Mouse (Mus musculus) regulatory T cell (primary cell): Measurements from ENCODE around the gene Sik2.

Experiments used
- in situ Hi-C: fragments of 300-600 bp; cut with MboI, MseI; formaldehyde crosslinking; loops from one replicate; pipeline ENCODE4 v1.15.1; 2025; ENCODE audit warnings: high pct_unique_total_duplicates

The Sik2 gene

DNA sequence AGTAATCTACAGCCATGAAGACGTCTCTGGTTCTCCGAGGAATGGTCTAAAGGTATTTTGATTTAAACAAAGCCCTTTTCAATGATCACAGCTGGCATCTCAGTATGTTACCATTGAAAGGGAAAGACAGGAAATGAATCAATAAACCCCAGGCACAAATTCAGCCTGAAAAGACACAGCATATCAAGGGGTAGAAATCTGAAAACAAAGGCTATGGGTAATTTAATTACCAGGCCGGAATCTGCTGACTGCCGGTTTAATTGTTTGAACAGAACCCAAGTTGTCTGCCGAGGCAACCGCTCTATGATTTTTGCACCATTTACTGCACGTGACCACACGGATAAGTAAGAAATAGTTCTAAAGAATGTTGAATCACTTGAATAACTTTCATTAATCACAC is 22.8 kb downstream of the Sik2 start:
- in situ Hi-C loops, result no loop called here

DNA sequence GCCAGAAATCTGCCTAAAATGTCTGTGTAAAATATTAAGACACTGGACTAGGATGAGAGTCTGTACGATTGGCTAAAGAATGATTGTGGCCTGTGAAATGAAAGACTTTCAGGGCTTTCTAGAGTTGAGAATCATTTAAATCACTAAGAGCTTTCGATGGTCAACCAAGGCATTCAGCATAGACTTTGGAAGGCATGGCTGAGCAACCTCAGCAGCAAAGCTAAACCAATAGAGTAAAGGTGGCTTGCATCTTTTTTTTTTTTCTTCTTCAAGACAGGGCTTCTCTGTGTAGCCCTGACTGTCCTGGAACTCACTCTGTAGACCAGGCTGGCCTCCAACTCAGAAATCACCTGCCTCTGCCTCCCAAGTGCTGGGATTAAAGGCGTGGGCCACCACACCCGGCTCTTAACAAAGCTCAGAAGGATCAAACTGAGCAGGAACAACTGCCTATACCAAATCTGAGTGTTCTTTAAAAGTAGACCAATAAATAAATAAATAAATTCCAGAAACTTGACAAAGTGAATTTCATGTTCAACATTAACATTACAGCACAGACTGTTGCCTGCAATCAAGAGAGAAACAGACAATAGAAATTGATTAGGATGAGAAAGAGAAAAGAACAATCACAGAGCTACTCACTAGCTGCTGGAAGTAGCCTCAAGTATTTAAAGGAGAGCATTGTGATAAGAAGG is 27.2 kb downstream of the Sik2 start:
- in situ Hi-C loops, result no loop called here

DNA sequence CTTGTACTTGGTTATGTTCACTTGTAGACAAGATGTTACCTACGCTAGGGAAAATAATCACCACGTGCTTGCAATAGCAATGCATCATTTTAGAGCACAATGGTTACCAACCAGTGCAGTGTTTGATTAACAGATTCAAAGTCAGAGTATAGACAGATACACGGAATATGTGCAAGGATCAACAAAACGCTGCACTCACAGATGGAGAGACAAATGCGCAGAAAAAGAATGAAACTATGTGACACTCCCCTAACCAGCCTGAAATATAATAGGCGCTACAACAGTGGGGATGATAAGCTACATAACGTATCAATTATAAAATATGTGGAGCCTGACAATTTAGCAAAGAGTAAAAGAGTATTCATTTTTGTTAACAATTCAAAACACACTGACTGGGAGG is 34.2 kb downstream of the Sik2 start:
- in situ Hi-C loops, result loop anchor here (5.0 kb wide), 1 partner anchor 87 kb away; no protein-coding TSS in a partner anchor

DNA sequence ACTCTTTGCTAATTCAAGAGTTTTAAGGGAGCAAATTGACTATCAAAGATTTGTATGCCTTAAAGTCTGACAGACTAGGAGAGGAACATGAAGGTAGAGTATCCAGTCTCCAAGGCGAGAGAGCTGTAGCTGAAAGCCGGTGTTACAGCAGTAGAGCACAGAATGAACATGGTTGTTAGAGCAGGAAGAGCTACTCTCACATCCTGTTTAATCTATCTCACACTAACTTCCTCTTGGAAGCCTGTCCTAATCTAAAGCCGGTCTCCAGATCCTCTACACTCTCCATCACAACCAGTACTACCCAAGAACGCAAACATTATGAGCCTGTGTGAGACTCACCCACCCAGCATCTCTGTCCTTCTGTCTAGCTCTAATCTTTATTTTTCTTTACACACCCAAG is 38.5 kb downstream of the Sik2 start:
- in situ Hi-C loops, result no loop called here

DNA sequence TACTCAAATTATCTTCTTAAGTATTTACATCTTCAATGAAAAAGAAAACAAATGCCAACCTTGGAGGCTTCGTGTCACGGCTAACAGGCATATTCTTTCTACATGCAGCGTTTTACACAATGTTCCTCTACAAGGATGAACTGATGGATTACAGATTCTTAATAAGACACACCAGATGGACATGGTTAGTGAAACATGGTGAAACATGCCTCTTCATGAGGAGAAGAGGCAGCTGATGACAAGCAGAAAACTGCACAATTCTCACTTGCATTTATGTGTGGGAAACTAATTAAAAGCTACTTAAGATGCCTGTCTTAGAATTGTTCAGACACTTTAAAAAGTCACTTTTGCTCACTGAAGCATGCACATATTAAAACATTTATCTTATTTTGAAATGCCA is 39.6 kb downstream of the Sik2 start:
- in situ Hi-C loops, result no loop called here

DNA sequence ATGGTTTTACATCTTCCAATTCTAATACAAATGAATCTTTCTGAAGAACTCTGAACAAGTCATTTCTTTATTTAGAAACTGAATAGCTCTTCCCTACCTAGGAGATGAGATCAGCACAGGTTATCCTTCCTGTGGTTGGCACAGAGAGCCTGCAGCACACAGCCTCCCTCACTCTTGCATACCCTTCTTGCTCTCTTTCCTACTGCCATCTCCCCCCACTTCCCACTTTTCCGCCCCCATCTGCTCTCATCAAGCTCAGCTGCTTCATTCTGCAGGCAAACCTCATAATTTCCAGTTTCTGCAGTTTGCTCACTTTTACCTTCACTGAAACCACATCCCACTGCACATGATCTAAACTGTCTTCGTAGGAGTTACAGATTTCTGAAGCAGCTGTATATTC is 42.6 kb downstream of the Sik2 start:
- in situ Hi-C loops, result no loop called here

DNA sequence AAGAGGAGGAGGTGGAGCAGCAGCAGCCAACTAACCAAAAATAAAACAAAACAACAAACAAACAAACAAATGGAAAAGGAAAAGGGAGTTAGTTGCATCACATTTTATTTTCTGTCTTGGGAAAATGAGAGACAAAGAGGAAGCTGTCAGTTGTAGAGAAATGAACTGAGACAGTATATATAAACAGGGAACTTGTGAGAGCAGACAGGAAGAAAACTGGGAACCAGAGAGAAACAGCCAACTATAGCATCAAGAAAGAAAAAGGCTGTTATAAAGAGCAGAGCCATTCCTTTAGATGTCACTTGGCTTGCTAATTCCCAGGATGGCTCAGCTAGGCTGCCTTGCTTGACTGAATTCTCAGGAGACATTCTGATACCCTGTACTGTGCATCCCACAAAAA is 43.5 kb downstream of the Sik2 start:
- in situ Hi-C loops, result no loop called here

DNA sequence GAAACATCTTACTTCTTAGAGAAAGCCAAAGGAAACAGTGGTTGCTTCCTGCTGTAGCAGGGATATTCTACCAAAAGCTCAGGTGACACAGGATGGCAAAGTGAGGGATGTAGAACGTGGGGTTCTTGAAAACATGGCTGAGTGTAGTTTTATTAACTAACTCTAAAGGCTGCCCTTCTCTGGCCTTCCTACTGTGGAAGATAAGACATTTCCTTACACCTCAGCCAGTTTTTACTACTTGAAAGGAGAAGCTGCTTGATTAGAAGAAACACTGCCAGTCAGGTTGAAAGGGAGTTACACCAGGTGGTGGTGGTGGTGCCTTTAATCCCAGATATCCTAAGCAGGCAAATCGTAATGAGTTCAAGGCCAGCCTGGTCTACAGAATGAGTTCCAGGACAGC is 44.0 kb downstream of the Sik2 start:
- in situ Hi-C loops, result no loop called here

DNA sequence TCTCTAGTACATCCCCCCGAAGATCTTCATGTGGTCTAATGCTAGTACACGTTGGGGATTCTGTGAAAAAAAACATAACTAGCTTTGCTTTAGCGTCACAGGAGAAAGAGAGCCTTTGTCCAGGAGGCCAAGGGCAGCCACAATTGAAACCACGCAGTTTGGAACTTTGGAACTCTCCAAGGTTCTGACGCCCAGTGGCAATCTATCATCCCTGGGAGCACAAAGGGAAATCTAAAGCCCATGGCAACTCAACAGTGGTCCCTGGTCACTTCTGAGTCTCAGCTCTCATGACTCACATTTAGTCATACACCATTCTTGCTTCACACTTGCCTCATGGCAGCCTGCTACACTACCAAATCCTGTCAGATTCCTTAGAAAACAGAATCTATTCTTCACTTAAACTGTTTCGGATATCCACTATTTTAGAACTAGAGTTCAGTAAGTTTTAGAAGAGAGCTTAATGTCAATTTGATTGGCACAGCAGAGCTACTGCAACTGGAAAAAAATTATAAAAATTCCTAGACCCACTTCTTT is 50.9 kb downstream of the Sik2 start:
- in situ Hi-C loops, result no loop called here

DNA sequence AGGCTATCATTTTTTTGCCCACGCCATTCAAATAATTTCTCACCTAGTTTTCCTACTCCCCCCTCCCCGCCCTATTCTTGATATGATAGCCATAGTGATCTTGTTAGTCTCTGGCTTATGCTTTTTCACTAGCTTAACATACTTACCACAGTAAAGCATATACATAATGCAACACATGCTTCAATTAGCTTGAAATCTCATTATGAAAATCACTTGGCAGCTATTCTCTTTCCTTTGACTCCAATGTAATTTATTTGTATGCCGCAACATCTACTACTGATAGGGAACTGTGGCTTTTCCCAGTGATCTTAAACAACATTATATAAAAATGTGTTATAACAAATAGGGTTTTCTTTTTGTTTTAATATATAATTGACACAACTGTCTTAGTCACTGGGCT is 53.7 kb downstream of the Sik2 start:
- in situ Hi-C loops, result no loop called here

DNA sequence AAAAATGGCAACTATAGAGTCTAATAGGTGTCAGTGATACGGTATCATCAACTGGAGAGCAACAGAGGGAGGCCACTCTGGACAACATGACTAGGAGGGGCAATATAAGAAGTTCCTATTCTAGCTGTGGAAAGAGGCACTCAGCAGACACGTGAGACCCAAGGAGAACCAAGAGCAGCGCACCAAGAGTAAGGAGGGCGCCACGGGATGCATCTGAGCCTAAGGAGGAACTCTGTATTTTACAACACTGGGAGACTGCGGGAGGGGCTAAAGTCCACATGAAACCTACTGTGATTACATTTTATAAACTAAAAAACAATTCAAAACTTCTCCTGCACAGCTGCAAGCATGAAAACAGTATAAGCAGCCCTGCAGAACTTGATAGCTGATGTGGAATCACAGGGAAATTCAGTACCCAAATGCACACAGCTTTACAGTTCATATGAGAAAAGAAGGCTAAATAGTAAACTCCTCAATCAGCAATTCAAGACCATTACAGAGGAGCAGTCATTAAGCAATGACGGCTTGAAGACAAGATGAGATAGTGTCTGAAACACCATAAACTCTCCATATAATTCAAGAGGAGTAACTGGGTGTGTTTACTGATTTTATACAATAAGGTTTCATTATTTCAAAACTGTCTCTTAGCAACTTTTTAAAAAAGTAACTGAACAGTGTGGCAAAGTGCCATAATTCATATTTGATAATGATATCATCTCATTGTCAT is 60.6 kb downstream of the Sik2 start:
- in situ Hi-C loops, result no loop called here

DNA sequence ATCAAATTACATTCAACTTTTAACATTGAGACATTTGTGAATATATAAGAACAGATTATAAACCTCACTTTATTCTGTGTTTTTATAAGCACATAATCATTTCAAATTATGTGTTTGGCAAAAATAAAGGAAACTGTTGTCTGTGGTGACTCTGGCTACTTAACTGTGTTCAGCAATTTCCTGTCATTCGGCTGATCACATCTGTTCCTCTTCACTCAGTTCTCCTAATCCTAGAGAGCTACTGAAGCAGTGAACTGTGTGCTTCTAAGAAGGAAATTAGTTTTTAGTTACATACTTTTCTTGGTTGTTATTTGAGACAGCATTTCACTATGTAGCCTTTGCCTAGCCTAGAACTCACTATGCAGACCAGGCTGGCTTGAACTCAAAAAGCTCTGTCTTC is 62.5 kb downstream of the Sik2 start:
- in situ Hi-C loops, result no loop called here

DNA sequence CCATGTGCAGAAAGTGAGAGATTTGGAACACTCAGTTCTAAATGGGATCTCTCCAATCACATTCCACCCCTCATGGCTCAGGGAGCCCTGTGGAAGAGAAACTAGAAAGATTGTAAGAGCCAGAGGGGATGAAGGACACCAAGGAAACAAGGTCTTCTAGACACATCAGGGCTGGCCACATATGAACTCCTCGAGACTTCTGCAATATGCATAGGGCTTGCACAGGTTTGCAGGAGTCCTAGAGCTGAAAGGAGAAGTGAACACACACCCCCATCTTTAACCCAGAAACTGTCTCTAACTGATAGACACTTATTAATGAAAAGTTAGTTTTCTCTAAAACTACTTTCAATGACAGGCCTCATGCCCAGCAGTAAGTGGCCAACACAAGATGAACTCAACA is 64.0 kb downstream of the Sik2 start:
- in situ Hi-C loops, result no loop called here

DNA sequence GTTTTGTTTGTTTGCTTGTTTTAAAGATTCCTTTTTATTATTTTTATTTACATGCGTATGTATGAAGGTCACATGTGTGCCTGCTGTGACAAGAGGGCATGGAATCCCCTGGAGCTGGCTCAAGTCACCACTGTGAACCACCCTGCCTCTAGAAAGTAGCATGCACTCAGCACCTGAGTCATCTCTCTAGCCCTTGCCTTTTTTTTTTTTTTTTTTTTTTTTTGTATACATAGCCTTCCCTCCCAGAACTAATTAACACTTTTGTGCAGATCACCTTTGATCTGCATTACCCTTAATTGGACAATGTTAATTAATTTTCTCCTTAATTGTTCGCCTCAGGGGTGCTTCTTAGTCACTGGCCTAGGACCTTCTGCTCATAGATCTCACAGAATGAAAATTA is 66.2 kb downstream of the Sik2 start:
- in situ Hi-C loops, result no loop called here

DNA sequence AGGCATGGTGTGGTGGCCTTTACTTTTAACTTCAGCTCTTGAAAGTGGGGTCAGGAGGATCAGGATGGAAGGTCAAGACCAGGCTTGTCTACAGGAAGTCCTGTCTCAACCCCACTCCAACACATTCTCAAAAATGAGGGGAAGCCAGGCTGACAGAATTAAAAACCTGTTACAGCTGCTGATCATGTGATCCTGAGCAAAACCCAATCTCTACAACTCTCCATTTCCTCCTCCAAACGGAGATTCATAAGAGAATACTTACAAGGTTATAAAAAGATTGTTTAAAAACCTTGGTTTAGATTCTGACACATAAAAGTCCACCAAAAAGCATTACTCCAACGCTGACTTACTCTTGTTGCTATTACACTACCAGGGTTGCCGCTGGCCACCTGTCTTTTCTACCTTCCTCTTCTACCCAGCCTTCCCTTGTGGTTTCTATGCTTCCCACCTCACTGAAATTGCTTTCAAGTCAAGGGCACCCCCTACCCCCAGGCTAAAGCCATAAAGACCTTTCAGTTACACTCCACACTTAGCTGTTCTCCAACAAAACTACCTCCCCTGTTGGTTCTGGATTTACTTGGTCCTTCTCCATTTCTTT is 67.0 kb downstream of the Sik2 start:
- in situ Hi-C loops, result no loop called here

DNA sequence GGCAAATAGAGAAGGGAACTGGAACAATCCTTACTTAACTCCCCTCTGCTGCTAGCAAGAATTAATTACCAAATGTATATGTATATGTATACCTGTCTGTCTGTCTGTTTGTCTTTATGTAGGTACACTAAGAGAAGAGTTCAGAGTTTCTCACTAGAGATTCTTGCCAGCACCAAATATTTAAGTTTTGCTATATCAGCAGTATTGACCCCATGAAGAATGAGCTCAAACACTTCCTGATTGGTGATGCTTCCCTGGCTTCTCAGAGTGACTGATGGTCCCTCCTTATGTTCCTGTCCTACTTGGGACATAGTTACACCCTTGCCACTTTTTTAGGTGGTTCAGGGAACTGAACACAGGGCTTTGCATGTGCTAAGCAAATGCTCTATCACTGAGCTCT is 78.9 kb downstream of the Sik2 start:
- in situ Hi-C loops, result no loop called here

DNA sequence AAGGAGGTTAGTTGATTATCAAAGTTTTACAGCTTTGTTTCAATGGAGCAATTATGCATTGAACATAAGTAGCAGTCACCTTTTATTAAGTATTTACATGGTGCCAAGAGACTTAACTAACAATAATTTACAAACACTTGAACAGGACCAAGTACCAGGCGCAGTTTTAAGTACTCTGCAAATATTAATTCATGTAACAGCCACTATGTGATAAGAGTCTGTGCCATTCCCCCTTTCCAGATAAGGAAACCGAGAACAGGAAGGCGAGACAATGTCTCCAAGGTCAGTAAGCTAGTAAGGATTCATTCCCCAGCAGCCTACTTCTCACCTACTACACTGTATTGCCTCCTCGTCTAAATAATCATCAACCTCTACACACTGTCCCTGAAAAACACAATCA is 83.1 kb downstream of the Sik2 start:
- in situ Hi-C loops, result no loop called here

DNA sequence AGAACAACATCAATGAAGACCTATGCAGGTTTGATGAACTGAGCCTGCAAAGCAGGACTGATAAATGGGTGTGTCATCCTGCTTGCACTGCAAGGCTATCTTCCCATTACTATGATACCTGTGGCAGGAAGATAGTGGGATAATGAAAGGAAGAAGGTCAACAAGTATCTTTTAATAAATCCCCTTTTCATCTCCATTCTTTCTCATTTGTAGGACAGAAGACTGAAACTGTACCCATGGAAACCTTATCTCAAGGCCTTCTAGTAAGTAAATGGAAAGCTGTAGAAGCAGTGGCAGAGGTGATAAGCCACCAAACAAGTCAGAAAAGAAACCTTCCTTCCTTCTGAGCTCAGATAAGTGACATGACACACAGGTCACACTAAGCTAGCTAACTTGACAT is 84.4 kb downstream of the Sik2 start:
- in situ Hi-C loops, result no loop called here

DNA sequence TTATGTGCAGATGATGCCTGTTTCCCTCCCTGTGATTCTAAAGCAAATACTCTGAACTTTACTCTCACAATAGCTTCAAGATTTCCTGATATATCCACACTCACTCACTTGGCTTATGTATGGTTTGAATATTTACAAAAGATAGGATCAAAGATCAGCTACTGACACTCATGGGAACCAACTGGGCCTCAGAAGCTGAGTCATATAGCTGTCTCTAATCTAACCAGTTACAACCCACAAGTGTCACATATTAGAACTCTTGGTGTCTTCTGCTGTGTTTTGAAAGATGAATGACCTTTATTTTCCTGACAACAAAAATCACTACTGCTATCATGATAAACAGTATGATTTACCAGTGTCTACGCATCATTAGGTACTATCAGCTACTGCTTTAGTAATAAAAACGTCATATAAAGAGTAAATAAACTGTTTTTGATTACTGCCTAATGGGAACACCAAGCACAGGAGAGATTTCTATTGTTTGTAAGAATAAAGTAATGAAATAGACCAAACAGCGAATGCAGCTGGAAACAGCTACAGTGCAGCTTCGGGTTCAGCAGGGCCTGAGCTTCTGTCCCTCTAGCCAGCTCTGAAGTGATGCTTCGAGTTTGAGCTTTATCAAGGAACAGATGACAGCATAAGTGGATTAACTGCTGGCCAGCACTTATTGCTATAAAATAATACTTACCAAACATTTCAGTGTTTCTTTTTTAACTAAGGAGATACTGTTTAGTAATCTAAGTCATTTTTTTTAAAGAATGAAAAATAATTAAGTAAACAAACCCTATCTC is 86.3 kb downstream of the Sik2 start:
- in situ Hi-C loops, result no loop called here

DNA sequence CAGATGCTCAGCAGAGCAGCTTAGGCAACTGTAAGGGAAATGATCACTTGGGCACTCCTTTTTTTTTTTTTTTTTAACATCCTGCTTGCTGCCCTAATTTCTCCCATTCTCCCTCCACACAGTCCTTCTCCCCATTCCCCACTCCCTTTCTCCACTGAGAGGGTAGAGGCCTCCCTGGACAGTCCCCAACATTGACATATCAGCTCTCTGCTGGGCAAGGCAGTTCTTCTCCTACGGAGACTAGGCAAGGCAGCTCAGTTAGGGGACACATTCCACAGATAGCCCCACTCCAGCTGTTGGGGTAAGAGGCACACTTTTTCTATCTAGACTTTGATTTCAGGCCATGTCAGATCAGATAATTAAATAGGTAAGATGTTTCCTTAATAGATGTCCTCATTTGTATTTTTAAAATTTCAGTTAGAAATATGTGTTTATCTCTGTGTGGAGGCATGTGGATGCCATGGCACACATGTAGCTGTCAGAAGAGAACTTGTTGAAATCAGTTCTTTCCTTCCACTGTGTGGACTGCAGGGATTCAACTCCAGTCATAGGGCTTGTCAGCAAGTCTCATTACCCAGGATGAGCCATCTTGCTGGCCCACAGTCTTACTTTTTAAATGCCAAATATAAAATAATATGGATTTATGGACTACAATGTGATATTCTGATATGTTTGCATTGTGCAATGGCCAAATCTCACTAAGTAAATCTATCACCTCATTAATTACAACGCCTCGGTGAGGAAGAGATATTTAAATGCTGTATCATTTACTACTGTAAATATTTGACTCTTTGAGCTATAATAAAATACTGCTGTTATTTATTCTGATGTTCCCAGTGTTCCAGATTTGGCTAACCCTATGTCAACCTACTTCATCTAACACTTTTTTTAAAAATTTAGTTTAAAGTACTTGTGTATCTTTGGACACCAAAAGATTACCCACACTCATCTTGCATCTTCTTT is 87.7 kb downstream of the Sik2 start:
- in situ Hi-C loops, result no loop called here

DNA sequence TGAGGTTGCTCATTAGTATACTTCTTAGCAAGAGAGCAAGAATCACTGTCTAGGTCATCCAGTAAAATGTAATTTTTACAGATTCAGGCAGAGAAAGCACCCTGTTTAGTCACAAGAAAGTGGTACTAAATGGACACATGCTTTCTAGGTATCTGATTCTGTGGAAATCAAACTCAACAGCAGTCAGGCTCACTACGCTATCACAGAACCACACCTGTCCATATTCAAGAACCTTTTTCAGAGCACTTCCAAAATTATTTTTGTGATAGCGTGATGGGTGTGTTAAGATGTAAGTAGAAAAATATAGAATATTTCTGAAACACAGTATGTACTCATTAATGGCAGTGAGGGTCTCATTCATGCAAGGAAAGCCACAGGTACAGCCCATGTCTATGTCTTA is 89.3 kb downstream of the Sik2 start:
- in situ Hi-C loops, result no loop called here
